Mouse (Mus musculus): ENCODE results near the gene Slc7a11. TPM values are rescaled to one million over a fixed set of nuclear protein-coding genes. Genes with fewer than 3 reads are reported as not detected.

The Slc7a11 gene
- polyA plus RNA-seq, 2 experiments: 0.15 TPM

DNA sequence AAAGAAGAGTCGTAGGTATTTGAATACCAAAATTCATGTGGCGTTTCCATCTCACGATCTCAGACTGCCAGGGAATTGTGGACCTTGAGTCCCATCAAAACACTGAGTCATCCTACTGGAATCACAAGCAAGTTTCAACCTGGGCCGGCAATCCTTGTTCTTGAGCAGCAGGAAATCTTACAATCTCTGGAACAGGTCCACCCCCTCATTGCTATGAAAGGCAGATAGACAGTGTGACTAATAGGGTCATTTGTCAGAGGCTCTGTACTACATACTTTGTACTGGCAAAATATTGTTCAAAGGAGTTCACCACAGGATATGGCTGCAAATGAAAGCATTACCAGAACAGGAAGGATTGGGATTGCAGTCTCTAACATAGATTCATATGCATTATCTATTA is 13.2 kb upstream of the Slc7a11 start:
- Histone ChIP-seq H3K4me2 (ENCODE audit: low read depth) (no peak overlapping the region), H3K4me3 (ENCODE audit: insufficient read depth in 1 of 2, low read depth in 2 of 2, low read length in 2 of 2) (no peak overlapping the region), H3K27me3 (ENCODE audit: control insufficient read depth, insufficient read depth, low read length) (no peaks in the 10 kb centered on the region), H3K27ac (no peak overlapping the region), H3K9me3 (ENCODE audit: control insufficient read depth, low read length) (no peaks in the 10 kb centered on the region), H3K36me3 (replicated peaks; ENCODE audit: control insufficient read depth, insufficient read depth, low read depth) (no peaks in the 10 kb centered on the region), H3K4me1 (replicated peaks; ENCODE audit: control insufficient read depth in 2 of 2, insufficient read depth in 2 of 2, low read length in 1 of 2) (no peaks in the 10 kb centered on the region), H3K9ac (replicated peaks) (no peak overlapping the region)
- no peak for ATAC-seq (ENCODE audit: insufficient read depth)
- no peak for DNase-seq (ENCODE audit: low read depth in 3 of 3, low spot score in 3 of 3)
- WGBS (ENCODE audit: insufficient replicate concordance): 62% methylated on average over 4 of the region's 4 CpGs
- TF ChIP-seq CTCF (IDR thresholded peaks at IDR 0.05; ENCODE audit: low read depth) (no peak), EP300 (IDR thresholded peaks at IDR 0.05; ENCODE audit: low read depth) (no peak)

DNA sequence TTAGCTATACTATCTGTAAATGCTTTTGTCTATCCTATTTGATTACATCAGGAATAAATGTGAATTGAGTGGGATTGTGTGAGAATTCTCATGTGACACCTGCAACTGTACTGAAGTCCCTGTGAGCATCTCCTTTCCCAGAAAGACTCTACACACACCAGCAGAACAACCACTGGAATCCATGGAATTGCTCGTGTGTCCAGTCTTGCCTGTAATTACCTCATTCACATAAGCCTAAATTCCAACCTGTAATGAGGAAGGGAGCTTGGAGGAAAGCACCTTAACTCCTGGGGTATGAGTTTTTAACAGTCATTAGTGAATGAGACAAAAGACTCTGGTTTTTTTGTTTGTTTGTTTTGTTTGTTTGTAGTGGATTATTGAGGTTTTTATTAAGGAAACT is 12.6 kb upstream of the Slc7a11 start:
- no peak for ATAC-seq (ENCODE audit: insufficient read depth)
- TF ChIP-seq EP300 (IDR thresholded peaks at IDR 0.05; ENCODE audit: low read depth) (no peak), CTCF (IDR thresholded peaks at IDR 0.05; ENCODE audit: low read depth) (no peak)

DNA sequence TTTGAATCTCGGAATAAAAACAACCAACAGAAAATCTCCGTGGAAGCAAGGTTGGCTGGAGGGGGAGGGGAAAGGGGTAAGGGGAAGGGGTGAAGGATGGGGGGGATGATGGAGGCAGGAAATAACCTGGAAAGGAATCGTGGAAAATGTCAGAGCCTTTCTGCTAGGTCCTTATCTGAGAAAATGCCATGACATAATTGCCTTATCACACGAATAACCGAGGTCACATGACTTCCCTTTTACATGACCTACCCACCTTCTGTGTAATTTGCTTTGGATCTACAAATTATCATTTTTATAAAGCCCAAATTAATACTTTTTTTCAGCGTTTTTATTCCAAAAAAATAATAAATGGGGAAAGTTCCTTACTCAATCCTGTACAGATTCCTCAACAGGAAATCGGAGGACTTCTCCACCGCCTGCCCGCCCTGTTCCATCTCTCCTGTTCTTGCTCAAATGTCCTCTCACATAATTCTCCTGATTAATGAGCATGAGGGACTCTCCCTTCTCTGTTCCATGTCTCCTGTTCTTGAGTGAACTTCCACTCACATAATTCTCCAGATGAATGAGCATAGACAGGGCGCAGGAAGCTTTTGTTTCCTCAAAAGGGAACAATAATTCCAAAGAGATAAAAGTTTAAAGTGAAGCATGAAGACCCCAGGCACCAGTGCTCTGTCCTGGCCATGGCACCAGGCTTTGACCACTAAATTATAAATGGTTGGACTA is 1.8 kb upstream of the Slc7a11 start:
- 49% methylated on average over 10 of the region's 10 CpGs for WGBS (ENCODE audit: insufficient replicate concordance)
- Histone ChIP-seq H3K9ac (replicated peaks) (no peak overlapping the region), H3K4me2 (ENCODE audit: low read depth) (no peak overlapping the region), H3K4me1 (replicated peaks; ENCODE audit: control insufficient read depth in 2 of 2, insufficient read depth in 2 of 2, low read length in 1 of 2) (no peaks in the 10 kb centered on the region), H3K4me3 (ENCODE audit: insufficient read depth in 1 of 2, low read depth in 2 of 2, low read length in 2 of 2) (no peak overlapping the region), H3K9me3 (ENCODE audit: control insufficient read depth, low read length) (no peaks in the 10 kb centered on the region), H3K27me3 (ENCODE audit: control insufficient read depth, insufficient read depth, low read length) (no peaks in the 10 kb centered on the region), H3K36me3 (replicated peaks; ENCODE audit: control insufficient read depth, insufficient read depth, low read depth) (no peaks in the 10 kb centered on the region), H3K27ac (no peak overlapping the region)
- ATAC-seq (ENCODE audit: insufficient read depth) (no peak), DNase-seq (ENCODE audit: low read depth in 3 of 3, low spot score in 3 of 3) (no peak)
- no peak for TF ChIP-seq EP300 (IDR thresholded peaks at IDR 0.05; ENCODE audit: low read depth)

More for the DNA sequence above, 12.6 kb upstream of the Slc7a11 start:
- WGBS (ENCODE audit: insufficient replicate concordance): 33% methylated on average over 1 of the region's 1 CpGs
- no peak for DNase-seq (ENCODE audit: low read depth in 3 of 3, low spot score in 3 of 3)
- no peak overlapping the region for H3K9ac ChIP-seq (replicated peaks)
- H3K36me3 ChIP-seq (replicated peaks; ENCODE audit: control insufficient read depth, insufficient read depth, low read depth): no peaks in the 10 kb centered on the region
- H3K9me3 ChIP-seq (ENCODE audit: control insufficient read depth, low read length): no peaks in the 10 kb centered on the region
- H3K4me3 ChIP-seq (ENCODE audit: insufficient read depth in 1 of 2, low read depth in 2 of 2, low read length in 2 of 2): no peak overlapping the region
- H3K27ac ChIP-seq: no peak overlapping the region
- no peaks in the 10 kb centered on the region for H3K4me1 ChIP-seq (replicated peaks; ENCODE audit: control insufficient read depth in 2 of 2, insufficient read depth in 2 of 2, low read length in 1 of 2)
- H3K27me3 ChIP-seq (ENCODE audit: control insufficient read depth, insufficient read depth, low read length): no peaks in the 10 kb centered on the region
- H3K4me2 ChIP-seq (ENCODE audit: low read depth): no peak overlapping the region

DNA sequence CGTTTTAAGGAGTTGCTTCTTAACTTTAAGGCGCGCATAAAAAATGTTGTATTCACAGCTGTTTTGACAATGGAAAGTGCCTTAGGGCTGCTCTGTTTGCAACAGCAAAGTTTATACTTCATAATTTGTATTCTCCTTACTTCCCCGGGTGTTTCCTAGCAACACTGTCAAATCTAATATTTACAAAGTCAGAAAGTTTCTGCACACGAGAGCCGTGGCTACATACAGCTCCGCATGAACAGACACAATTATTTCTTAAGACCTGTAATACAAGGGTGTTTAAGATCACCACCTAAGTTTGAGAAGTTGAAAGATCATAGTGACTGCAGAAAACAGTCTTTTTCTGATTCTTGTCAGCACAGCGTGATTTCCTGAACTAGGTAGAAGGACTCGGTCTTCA is 528 bp upstream of the Slc7a11 start:
- H3K4me2 ChIP-seq (ENCODE audit: low read depth): peak overlapping the region; percentile 53
- no peak for DNase-seq (ENCODE audit: low read depth in 3 of 3, low spot score in 3 of 3)
- no peak for ATAC-seq (ENCODE audit: insufficient read depth)
- TF ChIP-seq CTCF (IDR thresholded peaks at IDR 0.05; ENCODE audit: low read depth) (no peak), EP300 (IDR thresholded peaks at IDR 0.05; ENCODE audit: low read depth) (no peak)
- peak overlapping the region; percentile 23; the same call in 1 of the 2 replicates for H3K9ac ChIP-seq (replicated peaks)
- 28% methylated on average over 9 of the region's 9 CpGs for WGBS (ENCODE audit: insufficient replicate concordance)
- no peaks in the 10 kb centered on the region for H3K4me1 ChIP-seq (replicated peaks; ENCODE audit: control insufficient read depth in 2 of 2, insufficient read depth in 2 of 2, low read length in 1 of 2)
- no peak overlapping the region for H3K27ac ChIP-seq
- H3K36me3 ChIP-seq (replicated peaks; ENCODE audit: control insufficient read depth, insufficient read depth, low read depth): no peaks in the 10 kb centered on the region
- no peaks in the 10 kb centered on the region for H3K27me3 ChIP-seq (ENCODE audit: control insufficient read depth, insufficient read depth, low read length)
- H3K4me3 ChIP-seq (ENCODE audit: insufficient read depth in 1 of 2, low read depth in 2 of 2, low read length in 2 of 2): peak overlapping the region in 1 of 2 experiments; percentile 25; a peak in 2 of 4 replicates
- no peaks in the 10 kb centered on the region for H3K9me3 ChIP-seq (ENCODE audit: control insufficient read depth, low read length)

DNA sequence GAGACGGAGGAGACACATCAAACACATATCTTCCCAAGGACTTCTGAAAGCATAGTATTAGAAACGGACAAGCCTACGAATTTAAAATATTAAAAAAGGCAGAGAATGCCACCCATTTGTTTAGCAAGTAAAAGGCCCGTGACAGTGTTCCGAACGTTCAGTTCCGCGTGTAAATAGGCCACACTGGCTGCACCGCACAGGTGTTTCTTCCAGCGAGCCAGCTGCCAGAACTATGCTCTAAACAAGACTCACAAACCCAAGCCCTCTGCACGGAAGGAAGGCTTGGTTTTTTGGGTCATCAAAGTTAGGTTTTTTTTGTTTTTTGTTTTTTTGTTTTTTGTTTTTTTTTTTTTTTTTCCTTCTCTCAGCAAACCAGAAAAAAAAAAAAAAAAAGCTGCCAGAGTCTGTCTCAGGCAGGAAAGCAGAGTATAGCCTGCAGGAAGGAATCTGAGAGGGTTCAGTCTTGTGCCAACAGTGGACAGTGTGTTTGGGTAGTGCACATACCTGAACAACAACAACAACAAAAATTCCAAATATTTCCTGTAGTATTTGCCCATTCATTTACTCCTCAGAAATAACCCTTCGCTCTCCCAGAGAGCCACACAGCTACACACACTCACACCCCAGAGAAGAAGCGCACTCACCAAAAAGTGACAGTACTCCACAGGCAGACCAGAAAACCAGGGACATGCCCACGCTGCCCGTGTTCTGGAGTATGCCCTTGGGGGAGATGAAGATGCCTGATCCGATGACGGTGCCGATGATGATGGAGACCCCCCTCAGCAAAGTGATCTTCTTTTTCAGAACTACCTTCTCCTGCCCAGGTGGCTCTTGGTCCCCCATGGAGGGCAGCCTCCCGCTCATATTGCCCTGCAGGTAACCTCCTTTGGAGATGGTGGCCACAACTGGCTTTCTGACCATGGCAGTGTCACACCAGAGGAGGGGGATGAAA is 797 bp downstream of the Slc7a11 start:
- no peak for ATAC-seq (ENCODE audit: insufficient read depth)
- Histone ChIP-seq H3K4me3 (ENCODE audit: insufficient read depth in 1 of 2, low read depth in 2 of 2, low read length in 2 of 2) (no peak overlapping the region), H3K27me3 (ENCODE audit: control insufficient read depth, insufficient read depth, low read length) (no peaks in the 10 kb centered on the region), H3K27ac (no peak overlapping the region), H3K9me3 (ENCODE audit: control insufficient read depth, low read length) (no peaks in the 10 kb centered on the region), H3K4me2 (ENCODE audit: low read depth) (peak overlapping the region; percentile 53), H3K4me1 (replicated peaks; ENCODE audit: control insufficient read depth in 2 of 2, insufficient read depth in 2 of 2, low read length in 1 of 2) (no peaks in the 10 kb centered on the region), H3K36me3 (replicated peaks; ENCODE audit: control insufficient read depth, insufficient read depth, low read depth) (no peaks in the 10 kb centered on the region), H3K9ac (replicated peaks) (no peak overlapping the region)
- TF ChIP-seq EP300 (IDR thresholded peaks at IDR 0.05; ENCODE audit: low read depth) (no peak), CTCF (IDR thresholded peaks at IDR 0.05; ENCODE audit: low read depth) (no peak)
- no peak for DNase-seq (ENCODE audit: low read depth in 3 of 3, low spot score in 3 of 3)
- 65% methylated on average over 19 of the region's 19 CpGs for WGBS (ENCODE audit: insufficient replicate concordance)

Data from liver, embryonic 14.5 days (tissue).